Mouse (Mus musculus) CH12.LX (cell line): Measurements from ENCODE around the gene Mmp19.

Experiments
- E2F4 ChIP-seq: IDR thresholded peaks from 2 replicates; pipeline ENCODE4 v1.6.1; 2011; ENCODE audit warnings: low read depth, low read length, improper control_type of control experiment; ENCODE audit not compliant: insufficient replicate concordance
- EP300 ChIP-seq: IDR thresholded peaks from 2 replicates; pipeline ENCODE4 v1.6.1; 2011; ENCODE audit warnings: low read length, improper control_type of control experiment
- JUND ChIP-seq: conservative IDR thresholded peaks from 2 replicates; pipeline ENCODE4 v1.6.1; 2011; ENCODE audit warnings: low read depth, low read length, improper control_type of control experiment
- KAT2A ChIP-seq: IDR thresholded peaks from 2 replicates; pipeline ENCODE4 v1.6.1; 2012; ENCODE audit warnings: low read length, improper control_type of control experiment, inconsistent platforms; ENCODE audit not compliant: insufficient replicate concordance
- NELFE ChIP-seq: IDR thresholded peaks from 2 replicates; pipeline ENCODE4 v1.6.1; 2011; ENCODE audit warnings: low read depth, low read length, improper control_type of control experiment
- ZNF384 ChIP-seq: IDR thresholded peaks from 2 replicates; pipeline ENCODE4 v1.6.1; 2012; ENCODE audit warnings: low read depth, low read length, improper control_type of control experiment, inconsistent platforms

- TF ChIP-seq JUND, result no peak
- TF ChIP-seq E2F4, result no peak
- no peak for TF ChIP-seq ZNF384
- no peak for TF ChIP-seq EP300
- no peak for TF ChIP-seq NELFE
- TF ChIP-seq KAT2A, result no peak
These were observed 2.5 kb downstream of the Mmp19 start for GRCm38 (mm10) chr10:128793258-128793657.
